Mouse (Mus musculus): ENCODE measurements around the gene Zfp488.
A peak's percentile ranks its signal among the peaks of the same experiment; 100 is the strongest.

Gene Zfp488

GRCm38 (mm10) chr14:33946125-33946524, 32.4 kb downstream of the Zfp488 start:
- no peak for DNase-seq (ENCODE audit: low spot score)

GRCm38 (mm10) chr14:33942222-33942621, 36.3 kb downstream of the Zfp488 start:
- DNase-seq (ENCODE audit: low spot score), result no peak

GRCm38 (mm10) chr14:33940739-33941138, 37.8 kb downstream of the Zfp488 start, which contains the start of gene Gdf2:
Gene Gdf2, plus strand, starts transcription at chr14:33941039.
- no peak for DNase-seq (ENCODE audit: low spot score)

- DNase-seq (ENCODE audit: low spot score), result no peak
These were observed 39.4 kb downstream of the Zfp488 start for GRCm38 (mm10) chr14:33939117-33939516.

GRCm38 (mm10) chr14:33933778-33934317, 44.7 kb downstream of the Zfp488 start:
- DNase-seq (ENCODE audit: low spot score), result peak; percentile 18

- peak; percentile 32 for DNase-seq (ENCODE audit: low spot score)
These were observed 45.4 kb downstream of the Zfp488 start for GRCm38 (mm10) chr14:33932935-33933703.

- DNase-seq (ENCODE audit: low spot score), result no peak
These were observed 46.7 kb downstream of the Zfp488 start for GRCm38 (mm10) chr14:33931853-33932252.

- no peak for DNase-seq (ENCODE audit: low spot score)
These were observed 55.1 kb downstream of the Zfp488 start, which contains the start of gene Gdf10 for GRCm38 (mm10) chr14:33923168-33924070. Gene Gdf10, plus strand, starts transcription at chr14:33923587.

GRCm38 (mm10) chr14:33922771-33923167, 55.8 kb downstream of the Zfp488 start:
- no peak for DNase-seq (ENCODE audit: low spot score)

- no peak for DNase-seq (ENCODE audit: low spot score)
These were observed 57.6 kb downstream of the Zfp488 start for GRCm38 (mm10) chr14:33920727-33921559.
